Mouse (Mus musculus): Measurements from ENCODE around the gene Id3.

- TF ChIP-seq CTCF (IDR thresholded peaks at IDR 0.05; ENCODE audit: low read depth) (no peak), EP300 (optimal IDR thresholded peaks at IDR 0.05) (no peak)
Observed at GRCm38 (mm10) chr4:136186739-136187472, 43.6 kb downstream of the Id3 start.

Data from stomach, postnatal 0 days (tissue).